Mouse (Mus musculus) T-helper 1 cell (primary cell): ENCODE measurements around the gene Spats2l.

Experiments
- in situ Hi-C: fragments of 300-600 bp; cut with MboI, MseI; formaldehyde crosslinking; loops from one replicate; pipeline ENCODE4 v1.15.1; 2025; ENCODE audit warnings: high pct_unique_total_duplicates

Spats2l gene

DNA sequence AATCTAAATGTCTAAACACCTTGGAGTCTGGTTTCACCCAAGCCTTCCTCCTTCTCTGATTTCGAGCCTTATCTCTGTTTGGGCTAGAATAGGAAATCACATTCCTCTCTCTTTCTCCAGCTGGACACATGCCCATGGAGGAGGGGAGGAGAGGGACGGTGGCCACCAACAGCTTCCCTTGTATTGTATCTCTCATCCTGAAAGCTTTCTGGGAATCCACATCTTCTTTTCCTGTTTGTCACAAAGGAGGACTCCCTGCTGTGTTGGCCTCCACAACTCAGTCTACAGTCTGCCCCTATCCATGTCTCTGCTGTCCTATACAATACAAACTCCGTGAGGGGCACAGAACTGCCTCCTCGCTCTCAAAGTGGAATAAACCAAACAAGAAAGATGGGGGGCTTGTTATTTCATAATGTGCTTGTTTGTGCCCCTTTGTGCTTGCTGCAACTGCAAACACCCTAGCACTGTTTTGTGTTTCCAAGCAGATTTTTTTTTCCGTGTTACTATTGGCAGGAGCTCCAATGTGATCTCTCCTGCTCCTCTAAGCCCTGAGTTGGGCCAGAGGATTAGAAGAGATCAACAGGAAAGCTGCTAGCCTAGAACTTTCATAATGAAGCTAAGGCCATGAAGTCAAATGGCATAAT lies 116.4 kb downstream of the Spats2l start:
- in situ Hi-C loops: no loop called here

DNA sequence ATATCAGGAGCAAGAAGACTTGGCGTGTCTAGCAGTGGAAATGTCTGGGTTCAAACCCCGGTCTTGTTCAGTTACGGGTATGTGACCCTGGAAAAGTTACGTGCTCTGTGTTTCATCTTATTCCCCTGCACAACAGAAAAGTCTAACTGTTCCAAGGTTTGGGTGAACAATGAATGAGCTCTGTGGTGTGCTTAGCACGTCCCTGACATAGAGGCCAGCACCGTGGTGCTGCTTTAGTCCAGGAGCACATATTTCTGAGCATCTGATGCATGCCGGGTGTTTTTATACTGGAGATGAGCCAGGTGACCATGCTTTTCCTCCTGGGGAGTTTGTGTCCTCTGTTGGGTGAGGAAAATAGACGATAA lies 116.9 kb downstream of the Spats2l start:
- in situ Hi-C loops: no loop called here

- in situ Hi-C loops: no loop called here
Measured at GRCm38 (mm10) chr1:57901494-57901893, 127.5 kb downstream of the Spats2l start.

GRCm38 (mm10) chr1:57903793-57904192 lies 129.8 kb downstream of the Spats2l start:
- in situ Hi-C loops: no loop called here

DNA sequence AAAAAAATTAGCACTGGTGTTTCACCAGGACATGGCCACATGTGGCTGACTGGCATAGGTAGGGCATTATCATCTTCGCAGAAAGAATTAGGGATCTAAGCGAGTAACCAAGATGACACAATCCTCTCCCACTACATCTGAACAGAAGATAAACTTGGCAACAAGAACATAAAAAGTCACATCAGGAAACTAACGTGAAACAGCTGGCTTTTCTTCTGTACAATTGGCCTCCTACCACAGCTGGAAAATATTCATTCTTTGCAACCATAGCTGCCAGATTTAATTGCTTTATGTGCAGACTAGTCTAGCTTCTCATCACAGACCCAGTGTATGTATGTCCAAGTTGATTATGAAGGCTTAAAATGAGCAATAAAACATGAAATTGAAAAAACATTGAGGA lies 131.9 kb downstream of the Spats2l start:
- in situ Hi-C loops: no loop called here

DNA sequence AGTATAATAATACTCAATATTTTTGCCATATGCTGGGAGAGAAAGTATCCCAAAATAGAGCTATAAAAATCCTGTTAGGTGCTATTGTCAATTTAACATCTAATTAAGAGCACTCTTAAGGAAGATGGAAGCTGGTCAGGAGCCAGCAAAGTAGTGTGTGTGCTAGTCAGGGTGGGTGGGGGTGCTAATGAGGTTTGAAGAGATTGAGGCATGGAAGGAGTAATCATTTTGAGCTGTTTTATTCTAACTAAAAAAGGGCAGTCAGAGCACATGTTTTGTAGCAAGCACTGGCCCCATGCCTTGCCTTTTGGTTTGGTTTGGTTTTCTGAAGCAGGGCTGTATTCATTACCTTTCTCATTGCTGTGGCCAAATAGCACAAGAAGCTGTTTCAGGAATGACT lies 132.3 kb downstream of the Spats2l start:
- in situ Hi-C loops: no loop called here

DNA sequence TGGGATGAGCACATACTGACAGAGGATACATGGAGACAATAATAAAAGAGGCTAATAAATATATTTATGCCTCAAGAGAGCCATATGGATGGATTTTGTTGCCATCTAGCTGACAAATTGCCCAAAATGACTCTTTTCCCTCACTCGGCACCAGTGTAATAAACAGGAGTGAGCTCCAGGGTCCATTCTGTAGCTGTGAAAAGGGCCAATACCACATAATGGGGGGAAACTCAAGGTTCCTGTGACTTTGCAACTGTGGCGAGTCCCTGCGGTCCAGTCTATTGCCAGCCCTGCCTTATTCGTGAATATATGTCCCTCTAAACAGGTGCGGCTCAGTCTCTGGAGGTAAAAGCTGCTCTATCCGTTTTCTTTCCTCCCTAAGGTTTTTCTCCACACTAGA lies 137.6 kb downstream of the Spats2l start:
- in situ Hi-C loops: no loop called here

- in situ Hi-C loops: no loop called here
Measured at GRCm38 (mm10) chr1:57917342-57917741, 143.4 kb downstream of the Spats2l start.

GRCm38 (mm10) chr1:57918567-57918966 lies 144.6 kb downstream of the Spats2l start:
- in situ Hi-C loops: no loop called here

GRCm38 (mm10) chr1:57934287-57934686 lies 160.3 kb downstream of the Spats2l start:
- in situ Hi-C loops: no loop called here

GRCm38 (mm10) chr1:57940691-57941090 lies 166.7 kb downstream of the Spats2l start:
- in situ Hi-C loops: no loop called here

- in situ Hi-C loops: no loop called here
Measured at GRCm38 (mm10) chr1:57941095-57941494, 167.1 kb downstream of the Spats2l start.

GRCm38 (mm10) chr1:57941734-57942133 lies 167.8 kb downstream of the Spats2l start:
- in situ Hi-C loops: no loop called here

DNA sequence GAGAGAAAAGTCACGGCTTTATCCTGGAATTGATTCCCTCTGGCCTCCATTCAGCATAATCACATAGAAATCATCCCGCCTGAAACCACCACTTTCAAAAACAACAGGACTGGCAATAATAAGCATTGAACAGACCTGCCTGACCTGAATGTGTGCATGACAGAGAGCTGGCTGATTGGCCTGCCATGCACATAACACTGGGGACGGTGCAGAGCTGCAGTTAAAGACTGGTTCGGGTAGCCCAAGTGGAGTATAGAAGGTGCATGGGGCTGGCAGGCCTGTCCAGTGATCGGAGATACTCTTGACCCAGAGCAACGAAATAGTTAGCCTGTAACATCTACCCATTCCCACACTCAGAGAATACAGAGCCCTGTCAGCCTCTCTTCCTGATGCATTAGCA lies 168.3 kb downstream of the Spats2l start:
- in situ Hi-C loops: no loop called here

- in situ Hi-C loops: no loop called here
Measured at GRCm38 (mm10) chr1:57947552-57948347, 173.8 kb downstream of the Spats2l start.

- in situ Hi-C loops: no loop called here
Measured at GRCm38 (mm10) chr1:57949195-57949594, 175.2 kb downstream of the Spats2l start.

DNA sequence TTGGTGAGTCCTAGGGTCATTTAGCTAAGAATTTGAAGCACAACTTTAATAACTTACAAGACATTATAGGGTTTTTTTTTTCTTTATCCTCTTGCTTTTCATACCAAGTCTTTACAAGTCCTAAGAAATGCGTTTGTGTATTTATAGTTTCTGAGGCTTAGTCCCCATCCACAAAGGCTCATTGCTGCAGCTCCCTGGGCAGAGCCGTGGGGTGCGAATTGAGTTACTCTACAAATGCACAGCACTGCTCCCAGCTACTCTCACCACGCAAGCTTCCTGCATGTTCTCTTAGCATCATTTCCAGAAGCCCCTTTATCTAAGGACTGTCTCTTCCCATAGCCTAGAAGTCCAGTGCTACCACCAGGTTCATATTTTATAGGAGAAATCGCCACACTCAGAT lies 175.8 kb downstream of the Spats2l start:
- in situ Hi-C loops: loop anchor here (10.0 kb wide), 1 partner anchor 525 kb away; no protein-coding TSS in a partner anchor

GRCm38 (mm10) chr1:57952509-57952908 lies 178.5 kb downstream of the Spats2l start:
- in situ Hi-C loops: loop anchor here (10.0 kb wide), 1 partner anchor 528 kb away; no protein-coding TSS in a partner anchor

GRCm38 (mm10) chr1:57953586-57954375 lies 179.8 kb downstream of the Spats2l start:
- in situ Hi-C loops: loop anchor here (10.0 kb wide), 1 partner anchor 529 kb away; no protein-coding TSS in a partner anchor

GRCm38 (mm10) chr1:57954376-57954765 lies 180.4 kb downstream of the Spats2l start:
- in situ Hi-C loops: loop anchor here (10.0 kb wide), 1 partner anchor 530 kb away; no protein-coding TSS in a partner anchor

- in situ Hi-C loops: loop anchor here (10.0 kb wide), 1 partner anchor 531 kb away; no protein-coding TSS in a partner anchor
Measured at GRCm38 (mm10) chr1:57955774-57956173, 181.8 kb downstream of the Spats2l start.
